Mouse (Mus musculus): ENCODE measurements around the gene Nubp2. TPM values are rescaled to one million over a fixed set of nuclear protein-coding genes. Genes with fewer than 3 reads are reported as not detected.

Nubp2 gene
- 55.1 and 55.9 TPM in 2 replicates for total RNA-seq (2021)
- long read RNA-seq, transcript Nubp2-201 (7 exons, 1,427 nt) = major isoform, 64 of 81 reads
- long read RNA-seq, partial matches to known transcripts = 3 of 81 reads
- long read RNA-seq, other reads (novel, unspliced or antisense) = 7 of 81 reads

- peak; percentile 98 for DNase-seq
These were observed at the start of gene Nubp2, which contains the start of gene Spsb3 for GRCm38 (mm10) chr17:24886134-24886931. Gene Nubp2, minus strand, starts transcription at chr17:24886349. Gene Spsb3, plus strand, starts transcription at chr17:24886643.

DNA sequence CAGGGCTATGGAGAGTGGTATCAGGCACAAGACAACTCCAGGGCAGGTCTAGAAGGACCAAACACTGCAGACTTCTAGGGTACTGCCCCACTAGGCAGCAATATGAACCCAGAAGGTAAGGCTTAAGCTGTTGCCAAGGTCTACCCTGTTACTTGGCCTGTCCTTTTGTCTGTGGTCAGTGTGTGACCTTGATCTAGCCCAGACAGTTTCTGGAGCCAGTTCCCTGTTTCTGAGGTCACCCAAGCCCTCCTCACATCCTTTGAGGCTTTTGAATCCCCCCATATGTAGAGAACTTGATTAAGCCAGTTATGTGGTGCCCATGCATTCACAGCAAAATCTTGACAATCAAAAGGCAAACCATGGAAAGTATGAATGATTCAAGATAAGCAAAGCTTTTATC is 49.5 kb upstream of the Nubp2 start:
- DNase-seq = no peak

- DNase-seq = peak; percentile 15
These were observed 48.8 kb upstream of the Nubp2 start for GRCm38 (mm10) chr17:24934926-24935325.

GRCm38 (mm10) chr17:24933163-24933562 is 47.0 kb upstream of the Nubp2 start:
- DNase-seq = no peak

- no peak for DNase-seq
These were observed 46.3 kb upstream of the Nubp2 start for GRCm38 (mm10) chr17:24932431-24932830.

GRCm38 (mm10) chr17:24929506-24929905 is 43.4 kb upstream of the Nubp2 start:
- DNase-seq = peak; percentile 20

DNA sequence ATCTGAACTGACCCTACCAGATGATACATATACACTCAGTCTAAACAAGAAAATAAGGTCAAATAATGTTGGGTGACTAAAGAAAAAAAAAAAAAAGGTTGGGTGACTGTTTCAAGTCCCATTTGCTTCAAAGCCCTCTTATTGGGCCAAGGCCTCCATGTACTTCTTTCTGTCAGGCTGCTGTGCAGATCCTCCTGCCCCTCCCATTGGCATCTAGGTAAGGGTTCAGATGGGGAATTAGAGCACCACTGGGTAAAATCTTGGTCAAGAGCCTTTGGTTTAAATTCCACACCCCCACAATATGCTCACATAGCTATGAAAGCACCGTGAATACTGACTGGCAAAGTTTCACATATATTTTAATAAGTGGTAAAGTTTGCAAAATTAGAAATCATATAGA is 37.1 kb upstream of the Nubp2 start:
- DNase-seq = no peak

DNA sequence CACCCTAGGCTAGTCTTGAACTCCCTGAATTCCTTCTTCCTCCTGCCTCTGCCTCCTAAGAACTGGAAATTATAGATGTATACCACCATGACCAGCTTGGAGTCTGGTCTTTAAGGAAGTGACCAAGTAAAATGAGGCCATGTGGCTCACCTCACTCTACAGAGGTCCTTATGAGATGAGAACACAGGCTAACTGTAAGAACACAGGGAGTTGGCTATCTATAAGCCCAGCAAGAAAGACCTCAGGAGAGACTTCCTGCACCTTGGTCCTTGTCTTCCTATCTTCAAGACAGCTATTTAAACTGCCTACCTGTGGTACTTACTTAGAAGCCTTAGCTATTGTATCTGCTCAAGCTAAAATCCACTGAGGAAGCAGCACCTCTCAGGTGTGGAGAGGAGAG is 27.8 kb upstream of the Nubp2 start:
- DNase-seq = no peak

DNA sequence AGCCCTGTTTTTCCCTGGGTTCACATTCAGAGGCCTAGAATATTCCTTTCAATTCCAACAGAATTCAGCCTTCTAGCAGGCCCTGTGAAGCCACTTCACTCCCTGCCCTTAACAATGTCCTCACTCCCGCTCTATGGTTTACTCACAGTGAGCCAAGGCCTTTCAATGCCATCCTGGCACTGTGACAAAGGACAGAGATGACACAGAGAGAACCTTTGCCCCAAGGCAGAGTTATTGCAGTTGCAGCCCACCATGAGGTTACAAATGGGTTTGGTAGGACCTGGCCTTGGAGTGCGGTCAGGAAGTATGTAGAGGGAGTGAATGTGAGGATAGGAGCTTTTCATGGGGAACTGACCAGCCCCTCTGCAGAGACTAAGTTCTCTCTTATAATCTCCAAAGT is 21.4 kb upstream of the Nubp2 start:
- DNase-seq = peak; percentile 67

DNA sequence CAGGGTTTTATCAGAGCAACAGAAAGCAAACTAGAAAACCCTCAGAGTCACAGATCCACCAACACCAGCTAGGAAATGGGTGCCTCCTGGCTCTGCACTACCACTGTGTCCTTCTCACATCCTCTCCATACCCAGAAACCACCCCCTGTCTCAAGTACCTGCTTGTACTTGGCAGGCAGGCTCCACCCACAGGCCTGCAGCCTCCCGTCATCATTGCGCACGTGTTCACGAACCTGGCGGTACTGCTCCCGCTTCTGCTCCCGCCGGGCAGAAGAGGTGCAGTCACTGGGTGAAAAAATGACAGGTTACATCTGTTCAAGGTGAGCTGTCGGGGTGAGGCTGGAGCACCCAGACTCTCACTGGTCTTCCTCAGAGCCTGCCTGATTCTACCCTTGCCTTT is 17.6 kb upstream of the Nubp2 start:
- DNase-seq = no peak

DNA sequence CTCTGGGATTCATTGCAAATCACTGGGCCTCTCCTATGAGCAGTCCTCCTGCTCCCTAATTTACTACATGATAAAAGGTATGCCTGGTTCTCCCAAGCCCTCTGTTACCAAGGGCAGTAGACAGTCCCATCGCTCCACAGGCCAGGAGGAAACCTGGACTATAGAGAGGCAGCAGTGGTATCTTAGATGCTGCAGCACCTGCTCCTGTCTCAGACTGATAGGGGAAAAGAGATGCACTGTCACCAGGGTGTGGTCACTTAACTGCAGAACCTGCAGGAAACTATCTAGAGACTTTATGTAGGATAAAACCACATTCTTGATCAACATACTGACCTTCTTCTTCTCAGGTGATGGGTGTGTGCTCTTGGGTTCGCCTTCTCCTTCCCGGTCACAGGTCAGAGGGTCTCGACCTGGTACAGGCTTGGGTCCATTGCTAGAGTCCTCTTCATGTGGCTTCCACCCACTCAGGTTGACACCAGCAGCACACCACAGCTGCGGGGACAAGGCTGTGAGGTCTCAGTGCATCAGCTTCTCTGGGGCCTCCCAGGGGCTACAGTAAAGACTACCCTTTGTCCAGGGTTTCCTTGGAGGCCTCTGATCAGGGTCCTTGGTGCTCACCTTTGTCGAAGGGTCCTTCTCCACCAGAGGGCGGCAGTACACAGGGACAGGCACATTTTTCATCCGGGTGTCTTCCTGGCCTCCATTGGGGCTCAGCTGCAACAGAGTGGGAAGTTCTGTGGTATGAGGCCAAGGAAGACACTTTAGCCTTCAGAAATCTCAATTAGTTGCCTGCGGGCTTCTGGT is 16.7 kb upstream of the Nubp2 start:
- DNase-seq = peak; percentile 47

DNA sequence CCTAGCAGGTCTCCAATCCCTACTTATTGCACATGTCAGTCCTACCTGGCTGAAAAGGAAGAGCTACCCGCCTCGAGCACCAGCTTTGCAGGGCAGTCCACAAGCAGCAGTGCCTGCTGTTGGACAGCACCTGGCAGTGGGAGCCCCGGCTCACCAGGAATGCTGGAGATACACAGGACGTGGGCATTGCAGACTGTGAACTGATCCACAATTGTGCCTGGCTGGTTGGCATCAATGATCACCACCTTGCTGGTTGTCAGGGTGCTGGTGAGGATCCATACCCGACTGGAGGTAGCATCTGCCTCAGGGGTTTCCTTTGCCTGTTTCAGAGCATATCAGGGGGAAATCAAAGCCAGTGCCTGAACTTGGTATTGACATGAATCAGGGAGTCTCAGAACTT is 16.0 kb upstream of the Nubp2 start:
- DNase-seq = no peak

DNA sequence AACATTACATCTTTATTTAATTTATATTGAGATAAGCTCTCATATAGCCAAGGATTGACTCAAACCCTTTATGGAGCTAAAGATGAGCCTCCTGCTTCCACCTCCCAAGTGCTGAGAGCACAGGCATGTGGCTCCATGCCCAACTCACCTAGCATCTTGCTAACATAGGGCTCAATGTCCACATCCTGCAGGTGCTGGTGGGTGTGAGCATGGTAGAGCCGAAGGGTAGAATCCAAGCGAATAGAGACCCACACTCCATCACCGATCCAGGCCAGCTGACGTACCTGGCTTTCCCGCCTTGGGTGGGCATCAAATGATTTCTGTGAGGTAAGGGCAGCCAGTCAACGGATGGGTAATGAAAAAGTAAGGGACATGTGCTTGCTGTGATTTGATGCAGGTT is 13.9 kb upstream of the Nubp2 start:
- no peak for DNase-seq

DNA sequence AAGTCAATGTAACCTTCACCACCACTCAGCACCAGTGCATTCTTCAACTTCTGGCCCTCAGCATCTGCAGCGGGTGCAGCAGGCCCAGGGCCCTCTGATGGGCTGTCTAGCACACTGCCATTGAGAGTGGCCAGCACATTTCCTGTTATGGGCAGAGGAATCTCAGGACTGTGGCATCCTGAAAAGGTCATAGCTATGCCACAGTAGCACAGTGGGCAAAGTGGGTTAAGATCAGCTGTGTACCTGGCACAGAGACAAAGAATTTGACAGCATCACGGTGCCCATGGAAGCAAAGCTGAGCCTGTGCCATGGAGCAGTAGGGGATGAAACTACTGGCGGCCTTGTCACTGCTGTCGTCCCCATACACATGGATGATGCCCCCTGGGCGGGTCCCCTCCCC is 13.0 kb upstream of the Nubp2 start:
- no peak for DNase-seq

DNA sequence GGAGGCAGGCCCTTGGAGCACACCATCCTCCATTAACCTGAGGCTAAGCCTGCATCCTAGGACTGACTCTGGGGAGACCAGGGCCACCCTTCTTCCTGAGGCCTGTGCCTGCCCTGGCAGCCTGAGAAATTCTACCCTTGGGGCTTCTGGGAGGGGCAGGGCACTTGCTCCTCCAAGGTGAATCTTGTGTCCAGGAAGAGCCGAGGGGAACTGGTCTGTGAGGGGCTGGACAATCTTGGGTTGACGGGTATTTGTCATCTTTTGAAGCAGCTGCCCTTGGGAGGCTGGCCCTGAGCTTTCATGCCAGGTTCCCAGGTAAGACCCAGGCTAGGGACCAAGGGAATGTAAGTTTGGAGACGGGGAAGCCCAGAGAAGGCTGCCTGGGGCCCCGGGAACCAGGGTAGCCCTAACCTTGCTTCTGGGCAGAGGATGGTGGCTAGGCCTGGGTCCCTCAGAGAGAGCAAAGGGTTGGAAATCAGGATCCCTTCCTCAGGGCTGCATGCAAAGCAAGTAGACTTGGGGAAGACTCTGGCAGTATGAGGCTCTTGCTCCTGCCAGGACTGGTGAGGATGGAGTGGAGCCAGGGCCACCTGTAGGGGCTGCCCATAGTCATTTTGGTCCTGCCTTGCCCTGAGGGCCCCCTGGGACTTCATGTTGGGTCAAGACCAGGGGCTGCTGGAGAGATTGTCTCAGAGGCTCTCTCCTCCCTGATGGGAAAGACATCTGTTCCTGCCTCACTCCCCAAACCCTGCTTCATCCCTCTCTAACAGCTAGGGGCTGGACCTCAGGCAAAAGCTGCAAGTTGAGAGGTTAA is 12.1 kb upstream of the Nubp2 start:
- DNase-seq = no peak

DNA sequence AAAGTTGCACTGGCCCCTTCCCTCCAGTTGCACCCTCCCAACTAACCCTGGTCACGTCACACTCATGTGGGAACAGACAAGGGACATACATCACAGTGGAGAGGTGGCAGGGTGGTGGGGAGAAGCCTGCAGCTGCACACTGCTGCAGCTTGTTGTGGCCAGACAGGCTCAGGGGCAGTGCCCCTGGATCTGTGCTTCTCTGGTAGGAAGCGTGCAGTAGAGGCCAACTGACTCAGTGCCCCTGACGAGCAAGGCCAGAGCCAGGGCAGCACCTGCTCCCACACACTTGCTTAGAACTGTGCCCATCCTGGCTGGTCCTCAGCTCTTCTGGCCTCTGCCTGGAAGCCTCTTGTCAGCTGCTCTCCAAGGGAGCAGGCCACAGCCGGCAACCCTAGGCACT is 11.5 kb upstream of the Nubp2 start:
- DNase-seq = peak; percentile 50

DNA sequence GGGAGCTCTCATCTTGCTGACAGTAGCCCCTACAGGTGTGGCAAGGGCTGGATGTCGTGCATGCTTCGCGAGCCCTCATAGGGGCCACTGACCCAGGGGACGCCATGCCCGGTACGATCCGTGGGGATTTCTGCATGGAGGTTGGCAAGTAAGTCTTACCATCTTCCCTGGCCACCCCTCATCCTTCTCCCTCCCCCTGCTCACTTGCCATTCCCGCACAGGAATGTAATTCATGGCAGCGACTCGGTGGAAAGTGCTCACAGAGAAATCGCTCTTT is 10.8 kb upstream of the Nubp2 start:
- no peak for DNase-seq

DNA sequence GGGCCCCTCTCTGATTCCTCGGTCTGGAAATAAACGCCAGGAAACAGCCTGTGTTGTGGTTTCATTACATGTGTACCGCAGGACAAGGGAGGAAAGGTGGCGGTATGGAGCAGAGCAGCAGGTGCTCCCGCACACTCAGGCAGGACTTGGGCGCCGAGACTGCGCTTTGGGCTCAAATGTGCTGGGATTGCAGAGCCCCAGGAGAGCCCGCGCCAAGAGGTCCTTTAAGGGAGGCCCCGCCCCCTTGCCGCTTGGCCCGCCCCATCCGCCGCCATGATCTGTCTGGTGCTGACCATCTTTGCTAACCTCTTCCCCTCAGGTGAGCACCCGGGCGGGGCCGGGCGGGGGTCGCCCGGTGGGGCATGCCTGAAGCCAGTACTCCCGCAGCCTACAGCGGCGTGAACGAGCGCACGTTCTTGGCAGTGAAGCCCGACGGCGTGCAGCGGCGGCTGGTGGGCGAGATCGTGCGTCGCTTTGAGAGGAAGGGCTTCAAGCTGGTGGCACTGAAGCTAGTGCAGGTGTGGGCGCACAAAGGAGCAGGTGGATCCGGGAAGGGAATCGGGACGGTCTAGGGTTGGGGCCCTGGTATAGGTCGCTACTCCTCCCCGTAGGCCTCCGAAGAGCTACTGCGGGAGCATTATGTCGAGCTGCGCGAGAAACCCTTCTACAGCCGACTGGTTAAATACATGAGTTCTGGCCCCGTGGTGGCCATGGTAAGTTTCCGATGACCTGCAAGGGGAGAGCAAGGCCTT is 10.3 kb upstream of the Nubp2 start, which contains the start of gene Nme3:
Gene Nme3 (plus strand): TSS at position 260 of the 752 bp plus-strand sequence.
- peak; percentile 83 for DNase-seq

DNA sequence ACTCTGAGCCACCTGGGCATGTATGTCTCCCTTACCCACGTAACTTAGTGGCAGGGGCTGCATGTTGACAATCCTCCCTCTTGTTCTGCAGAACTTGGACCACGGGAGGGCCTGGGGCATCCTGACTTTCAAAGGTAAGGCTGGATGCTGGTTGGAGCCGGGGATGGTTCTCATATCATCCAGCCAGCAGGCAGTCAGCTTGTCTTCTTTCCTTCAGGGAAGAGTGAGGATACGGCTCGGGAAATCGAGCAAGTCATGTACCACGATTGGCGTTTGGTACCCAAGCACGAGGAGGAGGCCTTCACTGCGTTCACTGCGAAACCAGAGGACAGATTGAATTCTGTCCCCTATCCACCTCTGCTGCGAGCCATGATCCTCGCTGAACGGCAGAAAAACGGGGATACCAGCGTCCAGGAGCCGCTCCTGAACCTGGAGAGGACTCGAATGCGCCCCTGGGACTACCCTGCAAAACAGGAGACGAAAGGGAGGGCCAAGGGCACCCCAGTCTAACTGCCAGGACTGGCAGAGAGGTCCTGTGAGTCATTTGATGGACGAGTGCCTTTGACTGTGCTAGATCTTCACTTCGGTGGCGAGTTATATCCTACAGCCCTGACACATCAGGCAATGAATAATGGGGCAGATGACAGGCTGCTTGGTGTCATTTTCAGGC is 9.6 kb upstream of the Nubp2 start:
- DNase-seq = peak; percentile 57

DNA sequence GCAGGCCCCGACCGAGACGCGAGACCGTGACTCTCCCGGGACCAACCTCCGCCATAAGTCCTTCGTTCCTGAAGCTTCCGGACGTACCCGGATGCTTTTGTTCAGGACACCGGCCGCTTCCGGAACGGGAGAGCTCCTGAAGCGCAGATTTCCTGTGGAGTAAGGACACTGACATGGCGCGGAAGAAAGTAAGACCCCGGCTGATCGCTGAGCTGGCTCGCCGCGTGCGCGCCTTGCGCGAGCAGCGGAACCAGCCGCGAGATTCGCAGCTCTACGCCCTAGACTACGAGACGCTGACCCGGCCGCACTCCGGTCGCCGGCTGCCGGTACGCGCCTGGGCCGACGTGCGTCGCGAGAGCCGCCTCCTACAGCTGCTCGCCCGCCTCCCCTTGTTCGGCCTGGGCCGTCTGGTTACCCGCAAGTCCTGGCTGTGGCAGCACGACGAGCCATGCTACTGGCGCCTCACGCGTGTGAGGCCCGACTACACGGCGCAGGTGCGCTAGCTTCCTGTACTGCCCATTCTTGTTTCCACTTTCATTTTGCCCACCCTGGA is 8.9 kb upstream of the Nubp2 start, which contains the start of the genes Eme2 and Mrps34:
Gene Eme2 (minus strand): TSS at position 93 of the 553 bp plus-strand sequence.
Gene Mrps34 (plus strand): TSS at position 122 of the 553 bp plus-strand sequence.
- DNase-seq = peak; percentile 80

Measured in adrenal gland, postnatal 25 days (tissue).